Mouse (Mus musculus) CH12.LX (cell line): ENCODE results near the gene Ggnbp2.

Experiments used
- CTCF ChIP-seq, 2 experiments: IDR thresholded peaks in 1 of 2; conservative IDR thresholded peaks in 1 of 2; 2 replicates each; pipeline ENCODE4 v1.5.1; 2011 to 2012; ENCODE audit warnings: low read depth in 2 of 2, low read length in 2 of 2, improper control_type of control experiment in 1 of 2, inconsistent platforms in 1 of 2, mild to moderate bottlenecking in 1 of 2, moderate library complexity in 1 of 2
- ETS1 ChIP-seq: conservative IDR thresholded peaks from 2 replicates; pipeline ENCODE4 v1.6.1; 2012; ENCODE audit warnings: low read depth, mild to moderate bottlenecking, inconsistent platforms, low read length, improper control_type of control experiment, moderate library complexity
- IRF4 ChIP-seq: IDR thresholded peaks from 2 replicates; pipeline ENCODE4 v1.6.1; 2014; ENCODE audit warnings: low read depth, mild to moderate bottlenecking, inconsistent platforms, low read length, improper control_type of control experiment
- KAT2A ChIP-seq: IDR thresholded peaks from 2 replicates; pipeline ENCODE4 v1.6.1; 2012; ENCODE audit warnings: low read length, improper control_type of control experiment, inconsistent platforms; ENCODE audit not compliant: insufficient replicate concordance
- POLR2A ChIP-seq: IDR thresholded peaks from 2 replicates; pipeline ENCODE4 v1.6.1; 2011; ENCODE audit warnings: low read depth, mild to moderate bottlenecking, improper control_type of control experiment, low read length
- POLR2AphosphoS2 ChIP-seq: IDR thresholded peaks from 2 replicates; pipeline ENCODE4 v1.6.1; 2011; ENCODE audit warnings: low read depth, low read length, improper control_type of control experiment
- TCF12 ChIP-seq: IDR thresholded peaks from 2 replicates; pipeline ENCODE4 v1.6.1; 2014; ENCODE audit warnings: low read depth, mild to moderate bottlenecking, inconsistent platforms, low read length, improper control_type of control experiment

- TF ChIP-seq ETS1: peak; percentile 67; the same call in 1 of the 2 replicates
- TF ChIP-seq TCF12: peak; percentile 81; the same call in 1 of the 2 replicates
- TF ChIP-seq CTCF (conservative IDR thresholded peaks at IDR 0.05 in 1 of 2, IDR thresholded peaks at IDR 0.05 in 1 of 2; ENCODE audit: low read depth in 2 of 2, low read length in 2 of 2): no peak
- peak; percentile 93 for TF ChIP-seq POLR2AphosphoS2
- peak; percentile 86 for TF ChIP-seq POLR2A
- peak; percentile 53; the same call in 1 of the 2 replicates for TF ChIP-seq KAT2A
- peak; percentile 58; the same call in 1 of the 2 replicates for TF ChIP-seq IRF4
Measured at GRCm38 (mm10) chr11:84870337-84871043, at the start of gene Ggnbp2.
